Mouse (Mus musculus): ENCODE results near the gene Bahd1. TPM values are rescaled to one million over a fixed set of nuclear protein-coding genes. Genes with fewer than 3 reads are reported as not detected.

Bahd1 gene
- polyA plus RNA-seq, 1 experiment = 22.2 TPM

- 90% methylated on average over 5 of the region's 5 CpGs for WGBS
- DNase-seq (ENCODE audit: low read depth in 1 of 2, low spot score in 2 of 2) = no peak
- Histone ChIP-seq H3K27me3 (ENCODE audit: control insufficient read depth, insufficient read depth, low read length) (no peaks in the 10 kb centered on the region), H3K4me1 (ENCODE audit: control insufficient read depth, insufficient read depth, insufficient read length) (no peaks in the 10 kb centered on the region), H3K27ac (ENCODE audit: insufficient read depth, low read length) (no peak overlapping the region), H3K4me3 (ENCODE audit: extremely low read depth, insufficient read depth, insufficient read length) (no peak overlapping the region), H3K36me3 (ENCODE audit: control insufficient read depth, insufficient read depth, low read length) (peaks cover 18% of the 10 kb centered on the region)
- TF ChIP-seq POLR2A (IDR thresholded peaks at IDR 0.05; ENCODE audit: low read depth, low read length) (no peak), CTCF (IDR thresholded peaks at IDR 0.05; ENCODE audit: extremely low read depth, insufficient read depth, insufficient read length, insufficient replicate concordance) (no peak)
These were observed 27.2 kb upstream of the Bahd1 start for GRCm38 (mm10) chr2:118873018-118873417.

- no peak overlapping the region for H3K27ac ChIP-seq (ENCODE audit: insufficient read depth, low read length)
- H3K4me1 ChIP-seq (ENCODE audit: control insufficient read depth, insufficient read depth, insufficient read length) = no peaks in the 10 kb centered on the region
- no peak overlapping the region for H3K4me3 ChIP-seq (ENCODE audit: extremely low read depth, insufficient read depth, insufficient read length)
- TF ChIP-seq POLR2A (IDR thresholded peaks at IDR 0.05; ENCODE audit: low read depth, low read length) (no peak), CTCF (IDR thresholded peaks at IDR 0.05; ENCODE audit: extremely low read depth, insufficient read depth, insufficient read length, insufficient replicate concordance) (no peak)
- 88% methylated on average over 6 of the region's 6 CpGs for WGBS
- no peaks in the 10 kb centered on the region for H3K27me3 ChIP-seq (ENCODE audit: control insufficient read depth, insufficient read depth, low read length)
- DNase-seq (ENCODE audit: low read depth in 1 of 2, low spot score in 2 of 2) = no peak
- H3K36me3 ChIP-seq (ENCODE audit: control insufficient read depth, insufficient read depth, low read length) = peaks cover 18% of the 10 kb centered on the region
These were observed 26.2 kb upstream of the Bahd1 start for GRCm38 (mm10) chr2:118873890-118874430.

GRCm38 (mm10) chr2:118875316-118875715 lies 24.9 kb upstream of the Bahd1 start:
- Histone ChIP-seq H3K27ac (ENCODE audit: insufficient read depth, low read length) (no peak overlapping the region), H3K4me3 (ENCODE audit: extremely low read depth, insufficient read depth, insufficient read length) (no peak overlapping the region), H3K36me3 (ENCODE audit: control insufficient read depth, insufficient read depth, low read length) (peaks cover 14% of the 10 kb centered on the region), H3K4me1 (ENCODE audit: control insufficient read depth, insufficient read depth, insufficient read length) (no peaks in the 10 kb centered on the region), H3K27me3 (ENCODE audit: control insufficient read depth, insufficient read depth, low read length) (no peaks in the 10 kb centered on the region)
- DNase-seq (ENCODE audit: low read depth in 1 of 2, low spot score in 2 of 2) = no peak
- TF ChIP-seq CTCF (IDR thresholded peaks at IDR 0.05; ENCODE audit: extremely low read depth, insufficient read depth, insufficient read length, insufficient replicate concordance) (no peak), POLR2A (IDR thresholded peaks at IDR 0.05; ENCODE audit: low read depth, low read length) (no peak)
- WGBS = 92% methylated on average over 8 of the region's 8 CpGs

GRCm38 (mm10) chr2:118876453-118876852 lies 23.7 kb upstream of the Bahd1 start:
- DNase-seq (ENCODE audit: low read depth in 1 of 2, low spot score in 2 of 2) = no peak
- no peak for TF ChIP-seq CTCF (IDR thresholded peaks at IDR 0.05; ENCODE audit: extremely low read depth, insufficient read depth, insufficient read length, insufficient replicate concordance)
- no peak for TF ChIP-seq POLR2A (IDR thresholded peaks at IDR 0.05; ENCODE audit: low read depth, low read length)
- H3K36me3 ChIP-seq (ENCODE audit: control insufficient read depth, insufficient read depth, low read length) = peaks cover 7% of the 10 kb centered on the region
- H3K4me3 ChIP-seq (ENCODE audit: extremely low read depth, insufficient read depth, insufficient read length) = no peak overlapping the region
- no peaks in the 10 kb centered on the region for H3K4me1 ChIP-seq (ENCODE audit: control insufficient read depth, insufficient read depth, insufficient read length)
- 94% methylated on average over 9 of the region's 9 CpGs for WGBS
- no peaks in the 10 kb centered on the region for H3K27me3 ChIP-seq (ENCODE audit: control insufficient read depth, insufficient read depth, low read length)
- H3K27ac ChIP-seq (ENCODE audit: insufficient read depth, low read length) = no peak overlapping the region

- Histone ChIP-seq H3K27me3 (ENCODE audit: control insufficient read depth, insufficient read depth, low read length) (no peaks in the 10 kb centered on the region), H3K4me1 (ENCODE audit: control insufficient read depth, insufficient read depth, insufficient read length) (no peaks in the 10 kb centered on the region; the same call in 1 of the 2 replicates), H3K27ac (ENCODE audit: insufficient read depth, low read length) (no peak overlapping the region), H3K36me3 (ENCODE audit: control insufficient read depth, insufficient read depth, low read length) (peaks cover 5% of the 10 kb centered on the region), H3K4me3 (ENCODE audit: extremely low read depth, insufficient read depth, insufficient read length) (no peak overlapping the region)
- TF ChIP-seq CTCF (IDR thresholded peaks at IDR 0.05; ENCODE audit: extremely low read depth, insufficient read depth, insufficient read length, insufficient replicate concordance) = no peak
- no peak for TF ChIP-seq POLR2A (IDR thresholded peaks at IDR 0.05; ENCODE audit: low read depth, low read length)
- no peak for DNase-seq (ENCODE audit: low read depth in 1 of 2, low spot score in 2 of 2)
- 90% methylated on average over 4 of the region's 4 CpGs for WGBS
These were observed 19.2 kb upstream of the Bahd1 start for GRCm38 (mm10) chr2:118881019-118881418.

- Histone ChIP-seq H3K4me1 (ENCODE audit: control insufficient read depth, insufficient read depth, insufficient read length) (no peaks in the 10 kb centered on the region; the same call in 1 of the 2 replicates), H3K36me3 (ENCODE audit: control insufficient read depth, insufficient read depth, low read length) (no peaks in the 10 kb centered on the region; the same call in none of the 2 replicates), H3K4me3 (ENCODE audit: extremely low read depth, insufficient read depth, insufficient read length) (no peak overlapping the region), H3K27ac (ENCODE audit: insufficient read depth, low read length) (no peak overlapping the region), H3K27me3 (ENCODE audit: control insufficient read depth, insufficient read depth, low read length) (no peaks in the 10 kb centered on the region)
- 82% methylated on average over 5 of the region's 5 CpGs for WGBS
- TF ChIP-seq POLR2A (IDR thresholded peaks at IDR 0.05; ENCODE audit: low read depth, low read length) (no peak), CTCF (IDR thresholded peaks at IDR 0.05; ENCODE audit: extremely low read depth, insufficient read depth, insufficient read length, insufficient replicate concordance) (no peak)
- no peak for DNase-seq (ENCODE audit: low read depth in 1 of 2, low spot score in 2 of 2)
These were observed 18.2 kb upstream of the Bahd1 start for GRCm38 (mm10) chr2:118881956-118882355.

All from spleen, adult 2 months (tissue).